Mouse (Mus musculus) embryonic stem cell, embryonic (primary cell): ENCODE measurements around the gene Vasn.

Source experiments
- CTCF ChIA-PET, 4 experiments: fragments of 300-600 bp in 2 of 4; fragments of 350-600 bp in 2 of 4; sonication (Branson Sonifier 250); formaldehyde crosslinking; loops; one replicate each; lab custom pipeline; 2022; ENCODE audit warnings: inconsistent platforms in 2 of 4; lab: Charles Lee
- POLR2A ChIA-PET, 4 experiments: fragments of 300-600 bp in 2 of 4; fragments of 350-600 bp in 2 of 4; sonication (Branson Sonifier 250); formaldehyde crosslinking; loops; one replicate each; lab custom pipeline; 2022; ENCODE audit warnings: antibody characterized with exemption in 4 of 4, inconsistent platforms in 1 of 4; lab: Charles Lee

Vasn gene

DNA sequence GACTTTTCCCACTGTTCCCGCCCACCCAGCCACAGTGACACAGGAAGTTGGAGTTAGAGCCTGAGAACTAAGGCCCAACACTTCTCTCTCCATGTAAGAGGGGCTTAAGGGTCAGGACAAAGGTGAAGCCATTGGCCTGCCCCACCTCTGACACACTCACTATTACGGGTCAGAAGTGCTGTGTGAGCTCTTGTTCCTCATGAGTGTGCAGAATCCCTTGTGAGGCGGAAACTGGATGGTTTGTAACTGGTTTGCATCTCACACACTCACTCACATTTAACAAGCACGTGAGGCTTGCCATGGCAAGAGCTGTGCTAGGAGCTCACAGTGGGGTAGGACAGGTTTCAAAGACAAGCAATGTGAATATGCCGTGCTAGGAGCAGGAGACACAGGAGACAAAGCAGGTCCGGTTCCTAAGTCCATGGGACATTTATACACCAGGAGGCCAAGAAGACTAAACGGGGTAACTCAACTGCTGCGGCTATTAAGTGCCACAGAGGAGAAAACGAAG is 16.9 kb downstream of the Vasn start:
- POLR2A ChIA-PET: interaction anchor here in 3 of 4 experiments (0.6 to 5.6 kb wide), 13 partner anchors 8 to 283 kb away, joined by 3 to 34 read pairs (median 3); partner anchors contain the start of gene Coro7 (in 2 of the 3)
- CTCF ChIA-PET: interaction anchor here in 3 of 4 experiments (1.0 to 8.3 kb wide), 9 partner anchors 10 to 96 kb away, joined by 3 to 52 read pairs (median 8); no protein-coding TSS in a partner anchor

DNA sequence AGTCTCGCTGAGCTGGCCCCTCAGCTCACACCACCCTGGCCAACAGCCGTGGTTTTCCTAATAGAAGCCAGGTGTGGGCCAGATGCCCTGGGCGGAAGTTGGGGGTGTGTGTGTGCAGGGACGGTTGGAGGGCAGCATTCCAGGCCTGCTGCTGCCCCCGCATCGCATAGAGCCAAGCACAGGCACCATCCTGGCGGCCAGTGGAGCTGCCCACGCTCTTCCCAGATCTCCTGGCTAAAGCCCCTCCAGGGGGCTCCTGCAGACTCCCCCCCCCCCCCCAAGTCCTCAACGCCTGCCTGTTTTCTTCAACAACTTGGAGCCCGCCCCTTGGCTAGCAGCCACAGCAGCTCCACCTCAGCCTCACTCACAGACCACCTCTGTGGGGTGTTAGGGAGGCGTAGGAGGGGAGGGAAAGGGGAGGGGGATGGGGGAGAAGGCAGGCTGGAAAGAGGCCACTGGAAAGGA is 19.1 kb downstream of the Vasn start:
- ChIA-PET POLR2A (interaction anchor here (0.6 to 5.6 kb wide), 17 partner anchors 9 to 444 kb away, joined by 3 to 34 read pairs (median 4); partner anchors contain the start of genes Coro7 (in 1 of the 4), Dnaja3 (in 1 of the 4), Srl (in 1 of the 4) and Tfap4 (in 1 of the 4)), CTCF (interaction anchor here (0.6 to 8.3 kb wide), 11 partner anchors 8 to 558 kb away, joined by 3 to 52 read pairs (median 7); partner anchors contain the start of gene Tfap4 (in 1 of the 4))

DNA sequence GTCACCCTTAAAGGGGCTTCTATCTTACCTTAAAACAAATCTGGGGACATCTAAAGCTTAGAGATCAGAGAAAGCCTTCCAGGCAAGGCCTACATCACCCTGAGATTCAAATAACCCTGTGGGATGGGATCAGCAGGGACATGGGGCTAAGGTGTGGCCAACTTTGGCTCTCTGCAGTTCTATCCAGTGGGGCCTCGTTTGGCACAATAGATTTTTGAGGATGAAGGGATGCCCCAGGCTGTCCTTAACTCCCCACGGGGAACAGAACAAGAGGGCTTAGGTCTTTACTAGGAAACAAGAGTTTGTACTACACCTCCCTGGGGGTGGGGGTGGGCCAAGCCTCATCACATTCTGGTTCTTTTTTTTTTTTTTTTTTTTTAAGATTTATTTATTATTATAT is 19.6 kb downstream of the Vasn start:
- CTCF ChIA-PET: interaction anchor here in 3 of 4 experiments (0.6 to 8.3 kb wide), 6 partner anchors 8 to 557 kb away, joined by 3 to 52 read pairs (median 10); no protein-coding TSS in a partner anchor
- POLR2A ChIA-PET: interaction anchor here (0.6 to 5.6 kb wide), 14 partner anchors 9 to 444 kb away, joined by 3 to 34 read pairs (median 4); partner anchors contain the start of gene Coro7 (in 1 of the 4)

DNA sequence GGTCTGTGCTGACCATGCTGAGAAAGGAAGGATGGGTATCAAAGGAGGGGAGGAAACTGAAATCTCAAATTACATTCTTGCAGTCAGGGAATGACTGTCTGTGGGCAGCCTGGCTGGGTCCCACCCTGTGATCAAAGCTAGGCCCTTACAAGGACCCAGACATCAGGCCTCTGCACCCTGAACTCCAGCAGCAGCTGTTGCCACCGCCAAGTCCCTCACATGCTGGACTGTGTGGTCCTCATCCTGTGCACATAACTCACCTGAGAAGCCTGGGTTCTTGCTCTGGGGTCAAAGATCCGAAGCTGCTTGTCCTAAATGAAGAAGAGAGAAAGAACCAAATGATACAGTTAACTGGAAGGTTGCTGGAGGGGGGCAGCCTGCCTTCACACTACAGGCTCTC is 21.9 kb downstream of the Vasn start:
- POLR2A ChIA-PET: interaction anchor here in 1 of 4 experiments (1.0 to 1.4 kb wide), 3 partner anchors 20 to 120 kb away, joined by 3 to 5 read pairs (median 3); partner anchors contain the start of gene Srl
- CTCF ChIA-PET: no interaction called here

DNA sequence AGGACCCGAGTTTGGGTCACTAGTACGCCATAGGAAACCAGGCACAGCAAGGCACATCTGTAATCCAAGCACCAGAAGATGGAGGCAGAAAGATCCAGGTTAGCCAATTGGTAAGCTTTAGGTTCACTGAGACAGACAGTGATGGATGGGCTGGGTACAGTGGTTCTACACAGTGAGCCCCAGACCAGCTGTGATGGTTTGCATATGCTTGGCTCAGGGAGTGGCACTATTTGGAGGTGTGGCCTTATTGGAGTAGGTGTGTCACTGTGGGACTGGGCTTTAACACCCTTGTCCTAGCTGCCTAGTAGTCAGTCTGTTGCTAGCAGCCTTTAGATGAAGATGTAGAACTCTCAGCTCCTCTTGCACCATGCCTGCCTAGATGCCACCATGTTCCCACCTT is 24.1 kb downstream of the Vasn start:
- POLR2A ChIA-PET: interaction anchor here in 3 of 4 experiments (0.5 to 1.6 kb wide), 10 partner anchors 11 to 415 kb away, joined by 3 to 6 read pairs (median 4); partner anchors contain the start of genes Coro7 (in 2 of the 3), Cdip1 (in 1 of the 3) and Ubald1 (in 1 of the 3)
- CTCF ChIA-PET: no interaction called here

DNA sequence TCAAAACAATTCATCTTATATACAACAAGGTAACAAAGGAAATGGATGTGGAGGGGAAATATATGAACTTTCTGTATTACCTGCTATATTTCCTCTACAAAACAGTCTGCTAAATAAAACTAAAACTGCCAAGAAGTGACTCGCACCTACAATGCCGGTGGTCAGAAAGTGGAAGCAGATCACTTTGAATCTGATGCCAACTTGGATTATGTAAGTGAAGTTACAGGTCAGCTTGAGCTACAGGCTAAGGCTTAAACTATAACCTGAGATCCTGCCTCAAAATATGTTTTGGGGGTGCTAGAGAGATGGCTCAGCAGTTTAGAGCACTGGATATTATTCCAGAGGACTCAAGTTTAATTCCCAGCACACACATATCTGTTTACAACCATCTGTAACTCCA is 26.0 kb downstream of the Vasn start:
- ChIA-PET CTCF (interaction anchor here in 3 of 4 experiments (0.6 to 3.8 kb wide), 5 partner anchors 11 to 646 kb away, joined by 4 to 118 read pairs (median 23); no protein-coding TSS in a partner anchor), POLR2A (interaction anchor here in 2 of 4 experiments (1.6 to 2.9 kb wide), 3 partner anchors 36 to 43 kb away, joined by 3 to 21 read pairs (median 15); no protein-coding TSS in a partner anchor)

DNA sequence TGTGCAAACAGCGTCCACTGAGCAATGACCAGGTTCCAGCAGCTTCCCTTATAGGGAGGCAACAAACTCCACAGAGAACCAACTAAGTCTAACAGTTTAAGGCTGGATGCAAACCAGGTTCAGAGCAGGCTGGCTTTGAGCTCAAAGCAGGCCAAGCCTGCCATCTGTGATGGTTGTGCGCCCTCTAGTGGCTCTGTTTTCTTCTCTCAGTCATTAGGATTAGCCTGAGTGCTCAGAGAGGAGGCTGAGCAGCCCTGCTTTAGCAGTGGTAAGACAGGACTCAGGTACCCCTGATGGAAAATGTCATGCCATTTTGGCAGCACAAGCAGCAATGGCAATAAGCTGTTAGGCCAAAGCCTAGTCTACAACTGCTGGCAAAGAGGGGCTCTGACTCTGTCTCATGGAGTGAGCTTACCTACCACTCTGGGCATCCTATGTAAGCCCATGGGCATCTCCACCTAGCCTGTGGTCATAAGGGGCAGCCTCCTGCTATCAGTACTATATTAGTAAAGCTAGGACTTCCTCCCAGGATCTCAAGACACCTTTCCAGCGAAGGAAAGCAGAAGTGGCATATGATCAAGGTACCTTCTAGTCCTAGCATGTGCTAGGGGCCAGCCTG is 27.6 kb downstream of the Vasn start:
- CTCF ChIA-PET: interaction anchor here (0.5 to 4.9 kb wide), 132 partner anchors 8 to 786 kb away, joined by 3 to 118 read pairs (median 4); partner anchors contain the start of genes Coro7 (in 3 of the 4), Pam16 (in 2 of the 4), Tfap4 (in 2 of the 4) and Cdip1 (in 1 of the 4)
- POLR2A ChIA-PET: interaction anchor here (0.6 to 3.3 kb wide), 51 partner anchors 9 to 480 kb away, joined by 3 to 34 read pairs (median 4); partner anchors contain the start of genes Coro7 (in 3 of the 4), Dnaja3 (in 1 of the 4), Glis2 (in 1 of the 4) and Hmox2 (in 1 of the 4)

DNA sequence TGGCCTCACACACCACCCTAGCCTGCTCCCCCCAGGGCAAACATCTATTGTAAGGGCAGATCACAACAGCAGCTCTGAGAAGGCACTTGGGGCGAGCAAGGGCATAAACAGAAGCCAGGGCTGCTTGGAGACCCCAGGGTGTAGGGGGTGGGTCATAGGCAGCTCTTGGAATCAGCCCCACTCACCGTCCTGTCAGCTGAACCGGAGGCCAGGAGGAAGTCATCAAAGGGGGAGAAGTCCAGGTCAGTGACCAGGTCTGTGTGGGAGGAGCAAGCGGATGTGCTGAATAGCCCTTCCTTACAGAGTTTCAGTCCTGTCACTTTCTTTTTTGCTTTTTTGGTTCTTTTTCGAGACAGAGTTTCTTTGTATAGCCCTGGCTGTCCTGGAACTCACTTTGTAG is 30.6 kb downstream of the Vasn start:
- ChIA-PET CTCF (interaction anchor here in 2 of 4 experiments (0.6 to 4.9 kb wide), 8 partner anchors 9 to 354 kb away, joined by 3 to 117 read pairs (median 4); partner anchors contain the start of gene Coro7 (in 1 of the 2)), POLR2A (interaction anchor here in 2 of 4 experiments (0.8 to 1.9 kb wide), 5 partner anchors 9 to 241 kb away, joined by 3 to 8 read pairs (median 3); partner anchors contain the start of gene Coro7 (in 2 of the 2))

DNA sequence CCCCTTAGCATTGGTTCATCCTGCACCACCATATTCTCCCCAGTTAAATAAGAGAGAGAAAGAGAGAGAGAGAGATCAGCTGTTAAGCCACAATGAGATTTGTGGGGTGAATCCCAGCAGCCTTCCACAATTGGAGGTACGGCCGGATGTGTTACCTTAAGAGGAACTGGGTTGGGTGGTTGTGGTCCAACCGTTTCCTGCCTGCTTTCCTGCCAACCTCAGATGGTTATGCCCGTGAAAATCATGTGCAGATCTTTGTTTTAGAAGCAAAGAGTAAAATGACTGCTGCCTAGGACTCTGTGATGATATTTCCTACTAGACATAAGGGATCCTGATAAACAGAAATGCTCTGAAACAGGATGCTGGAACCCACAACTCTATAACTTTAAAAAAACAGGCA is 34.4 kb downstream of the Vasn start:
- POLR2A ChIA-PET: no interaction called here
- CTCF ChIA-PET: interaction anchor here in 1 of 4 experiments (0.5 kb wide), 1 partner anchor 107 kb away, joined by 3 read pairs; no protein-coding TSS in a partner anchor

DNA sequence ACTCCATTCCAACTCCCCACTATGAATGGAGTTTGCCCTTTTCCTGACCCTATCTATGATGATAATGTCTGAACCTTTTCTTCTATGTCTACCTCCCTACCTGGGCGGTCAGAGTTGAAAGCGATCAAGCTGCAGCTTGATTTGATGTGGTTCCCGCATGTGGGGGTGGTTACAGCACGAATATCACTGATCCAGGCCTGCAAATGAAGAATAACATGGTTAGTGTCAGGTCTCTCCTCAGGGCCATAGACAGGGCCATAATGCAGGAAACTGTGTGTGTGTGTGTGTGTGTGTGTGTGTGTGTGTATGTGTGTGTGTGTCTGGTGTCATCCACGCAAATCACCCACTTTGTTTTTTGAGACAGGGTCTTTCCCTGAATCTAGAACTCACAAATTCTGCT is 37.1 kb downstream of the Vasn start:
- ChIA-PET POLR2A (interaction anchor here in 2 of 4 experiments (0.5 to 2.0 kb wide), 3 partner anchors 10 to 315 kb away, joined by 3 to 4 read pairs (median 3); no protein-coding TSS in a partner anchor), CTCF (interaction anchor here in 2 of 4 experiments (1.2 to 1.3 kb wide), 3 partner anchors 9 to 69 kb away, joined by 3 read pairs; no protein-coding TSS in a partner anchor)

DNA sequence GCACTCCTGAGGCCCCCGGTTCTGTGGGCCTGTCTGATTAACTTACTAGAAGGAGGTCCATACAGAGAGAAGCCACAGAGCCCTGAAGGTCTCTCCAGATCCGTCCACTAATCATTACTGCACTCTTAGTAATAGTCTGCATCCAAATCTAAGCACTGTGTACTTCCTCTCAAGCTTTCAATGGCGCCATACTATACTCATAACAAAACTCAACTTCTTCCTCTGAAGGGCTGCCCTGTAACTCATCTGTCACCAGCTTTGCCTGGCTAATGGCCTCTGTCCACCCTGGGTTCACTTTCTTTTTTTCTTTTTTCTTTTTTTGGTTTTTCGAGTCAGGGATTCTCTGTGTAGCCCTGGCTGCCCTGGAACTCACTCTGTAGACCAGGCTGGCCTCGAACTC is 38.3 kb downstream of the Vasn start:
- ChIA-PET CTCF (interaction anchor here in 2 of 4 experiments (1.2 to 1.3 kb wide), 3 partner anchors 11 to 71 kb away, joined by 3 read pairs; no protein-coding TSS in a partner anchor), POLR2A (interaction anchor here in 2 of 4 experiments (0.6 to 2.9 kb wide), 5 partner anchors 11 to 202 kb away, joined by 3 to 19 read pairs (median 4); partner anchors contain the start of gene Ubald1 (in 1 of the 2))

DNA sequence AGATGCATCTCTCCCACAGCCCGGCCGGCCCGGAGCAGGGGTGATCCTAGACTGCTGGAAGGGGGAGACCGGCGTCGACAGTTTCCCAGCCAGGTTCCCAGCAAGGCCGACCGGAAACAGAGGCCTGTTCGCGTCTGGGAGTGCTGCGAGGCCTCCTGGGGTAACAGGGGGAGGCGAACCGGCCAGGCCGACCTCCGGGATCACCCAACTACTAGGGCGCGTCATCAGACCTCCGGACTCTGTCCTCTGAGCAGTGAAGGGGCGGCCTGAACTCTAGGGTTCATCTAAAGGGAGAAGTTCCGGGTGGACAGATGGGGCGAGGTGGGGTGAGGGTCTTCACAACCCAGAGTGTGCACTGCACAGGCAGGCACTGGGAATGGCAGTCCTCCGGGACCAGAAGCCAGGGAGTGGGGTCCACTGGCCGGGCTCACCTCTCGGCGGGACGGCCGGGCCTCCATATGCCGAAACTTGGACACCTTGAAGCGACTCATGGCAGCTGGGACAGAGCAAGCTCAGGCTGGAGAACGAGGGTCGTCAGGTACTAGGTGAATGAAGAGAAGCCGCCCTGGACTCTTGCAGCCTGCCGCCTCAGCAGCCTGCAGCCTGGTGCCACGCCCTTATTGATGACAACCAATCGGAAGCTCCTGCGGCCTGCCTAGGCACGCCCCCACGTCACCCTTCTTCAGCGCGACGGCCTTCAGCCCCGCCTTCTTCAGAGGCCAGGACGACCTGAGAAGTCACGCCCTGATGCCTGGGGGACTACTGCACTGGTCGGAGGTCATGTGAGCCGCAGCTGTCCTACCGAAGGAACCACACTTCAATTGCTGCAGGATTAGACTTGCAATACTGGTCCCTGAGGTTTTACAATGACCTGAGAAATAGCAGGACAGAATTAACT is 39.6 kb downstream of the Vasn start, which contains the start of gene Coro7:
Gene Coro7, minus strand, starts transcription at position 657 of the 898 bp plus-strand sequence.
- CTCF ChIA-PET: interaction anchor here in 3 of 4 experiments (0.6 to 2.5 kb wide), 14 partner anchors 11 to 363 kb away, joined by 3 to 32 read pairs (median 3); no protein-coding TSS in a partner anchor
- POLR2A ChIA-PET: interaction anchor here (0.6 to 2.9 kb wide), 87 partner anchors 9 to 676 kb away, joined by 3 to 26 read pairs (median 4); partner anchors contain the start of genes Srl (in 3 of the 4), Ubald1 (in 3 of the 4), Cdip1 (in 2 of the 4) and Dnaja3 (in 2 of the 4)

DNA sequence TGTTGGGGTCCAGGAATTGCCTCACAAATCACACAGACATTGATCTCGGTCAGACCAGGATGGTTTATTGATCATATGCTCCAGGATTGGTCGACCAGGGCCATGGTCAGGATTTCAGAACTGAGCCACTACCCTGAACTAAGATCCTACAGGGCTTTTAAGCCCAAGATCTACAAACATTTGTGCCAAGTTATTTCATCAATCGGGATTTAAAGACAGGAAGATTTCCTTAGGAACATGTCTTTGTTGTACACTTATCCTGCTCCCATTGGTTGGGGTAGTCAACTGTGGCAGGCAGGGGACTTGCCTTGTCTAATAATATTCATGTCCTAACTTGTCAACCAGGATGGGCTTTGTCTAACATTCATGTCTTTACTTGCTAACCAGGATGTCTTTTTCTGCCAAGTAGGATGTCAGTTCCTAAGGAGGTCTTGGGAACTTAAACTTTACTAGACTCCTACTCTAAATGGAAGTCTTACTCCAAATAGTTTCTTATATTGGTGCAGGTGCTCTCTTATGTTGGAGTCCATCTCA is 41.2 kb downstream of the Vasn start:
- ChIA-PET CTCF (interaction anchor here in 2 of 4 experiments (0.6 to 2.5 kb wide), 2 partner anchors 12 to 86 kb away, joined by 4 to 32 read pairs; partner anchors contain the start of gene Glis2 (in 1 of the 2)), POLR2A (interaction anchor here (0.6 to 2.9 kb wide), 17 partner anchors 17 to 201 kb away, joined by 3 to 21 read pairs (median 5); partner anchors contain the start of genes Ubald1 (in 2 of the 4), Hmox2 (in 1 of the 4), Pam16 (in 1 of the 4) and Tfap4 (in 1 of the 4))

DNA sequence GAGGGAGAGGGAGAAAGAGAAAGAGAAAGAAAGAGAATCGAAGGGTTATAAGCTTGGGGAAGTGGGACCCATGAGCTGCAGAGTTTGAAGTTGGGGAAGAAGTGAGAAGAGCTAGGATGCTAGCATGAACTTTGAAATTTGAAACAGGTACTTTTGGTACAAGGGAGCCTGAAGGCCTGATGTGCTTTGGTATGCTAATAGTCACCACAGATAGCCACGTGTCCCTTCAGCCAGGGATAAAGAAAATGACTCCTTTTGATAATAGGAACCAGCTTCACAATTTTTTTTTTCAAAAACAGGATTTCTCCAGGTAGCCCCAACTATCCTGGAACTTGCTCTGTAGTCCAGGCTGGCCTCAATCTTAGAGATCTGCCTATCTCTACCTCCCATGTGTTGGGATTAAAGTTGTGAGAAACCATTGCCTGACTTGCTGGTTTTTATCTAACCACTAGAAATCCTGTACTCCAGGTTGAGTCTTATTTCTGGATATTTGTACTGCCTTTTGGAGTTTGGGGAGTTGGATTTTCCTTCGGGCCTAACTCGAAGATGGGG is 43.0 kb downstream of the Vasn start:
- POLR2A ChIA-PET: interaction anchor here (0.6 to 2.1 kb wide), 16 partner anchors 12 to 331 kb away, joined by 3 to 16 read pairs (median 4); partner anchors contain the start of genes Ubald1 (in 3 of the 4), Hmox2 (in 1 of the 4), Pam16 (in 1 of the 4) and Rogdi (in 1 of the 4)
- CTCF ChIA-PET: interaction anchor here (1.4 to 1.8 kb wide), 4 partner anchors 16 to 52 kb away, joined by 3 to 5 read pairs (median 4); no protein-coding TSS in a partner anchor

DNA sequence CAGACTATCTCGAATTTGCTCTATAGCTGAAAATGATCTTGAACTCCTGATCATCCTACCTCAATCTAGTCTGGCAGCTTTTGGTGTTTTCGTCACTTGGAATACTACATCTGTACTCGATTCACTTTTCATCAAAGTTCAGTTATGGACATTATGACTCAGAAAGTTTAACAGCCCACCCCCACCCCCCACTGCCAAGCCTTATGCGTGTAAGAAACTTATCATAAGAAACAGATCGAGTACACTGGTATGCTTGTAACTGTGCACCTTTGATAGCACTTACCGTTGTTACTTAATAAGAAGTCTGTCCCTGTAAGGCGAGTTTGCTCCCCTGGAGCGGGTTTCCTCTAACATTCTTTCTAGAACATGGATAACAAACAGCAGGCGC is 43.4 kb downstream of the Vasn start:
- CTCF ChIA-PET: interaction anchor here in 3 of 4 experiments (1.5 to 1.8 kb wide), 3 partner anchors 16 kb away, joined by 4 to 5 read pairs (median 5); no protein-coding TSS in a partner anchor

More for the DNA sequence above, 43.4 kb downstream of the Vasn start:
- POLR2A ChIA-PET: interaction anchor here in 2 of 4 experiments (0.7 to 2.1 kb wide), 8 partner anchors 16 to 197 kb away, joined by 3 to 16 read pairs (median 4); partner anchors contain the start of genes Pam16 (in 1 of the 2) and Ubald1 (in 1 of the 2)
